Mouse (Mus musculus) kidney, embryonic 16.5 days (tissue): ENCODE data around the gene Nav2. TPM values are rescaled to one million over a fixed set of nuclear protein-coding genes. Genes with fewer than 3 reads are reported as not detected.
A peak's percentile ranks its signal among the peaks of the same experiment; 100 is the strongest.

Experiments used
- ATAC-seq: fragments of 200-750 bp; cut with Nextera tagmentation; 2 replicates; pipeline ENCODE4 v1.8.0; 2017; ENCODE audit warnings: moderate TSS enrichment; ENCODE audit not compliant: low FRiP score, low TSS enrichment
- H3K27ac ChIP-seq: fragments of 300-500 bp; sonication (generic); 2 replicates; pipeline ENCODE4 v1.5.1; 2014; ENCODE audit warnings: low read length
- H3K27me3 ChIP-seq: fragments of 300-500 bp; sonication (generic); 2 replicates; pipeline ENCODE4 v1.6.1; 2014; ENCODE audit warnings: low read length, control low read depth, mixed read lengths; ENCODE audit not compliant: insufficient read depth
- H3K36me3 ChIP-seq: fragments of 300-500 bp; sonication (generic); 2 replicates; pipeline ENCODE4 v1.6.1; 2014; ENCODE audit warnings: low read length, control low read depth, mixed read lengths; ENCODE audit not compliant: insufficient read depth
- H3K4me1 ChIP-seq: fragments of 300-500 bp; sonication (generic); 2 replicates; pipeline ENCODE4 v1.6.1; 2014; ENCODE audit warnings: low read length, control low read depth, mixed read lengths; ENCODE audit not compliant: insufficient read depth
- H3K4me2 ChIP-seq: fragments of 300-500 bp; sonication (generic); replicated peaks from 2 replicates; pipeline ENCODE4 v1.6.1; 2014; ENCODE audit warnings: low read depth, low read length
- H3K4me3 ChIP-seq: fragments of 300-500 bp; sonication (generic); 2 replicates; pipeline ENCODE4 v1.5.1; 2014; ENCODE audit warnings: mild to moderate bottlenecking, low read length
- H3K9ac ChIP-seq: fragments of 300-500 bp; sonication (generic); replicated peaks from 2 replicates; pipeline ENCODE4 v1.6.1; 2014; ENCODE audit warnings: low read length
- H3K9me3 ChIP-seq: fragments of 300-500 bp; sonication (generic); 2 replicates; pipeline ENCODE4 v1.6.1; 2016; ENCODE audit warnings: low read length, control low read depth
- WGBS: fragments of 180-500 bp; shearing (Covaris S2); extraction: QIAGEN DNeasy Blood & Tissue Kit; methylation state at CpG from one replicate; pipeline ENCODE4 v1.1.7; 2014; 5-methylcytosine and 5-hydroxymethylcytosine counted together
- polyA plus RNA-seq: library from polyadenylated mRNA; unstranded; fragments of >200 nt; fragmentation: Nextera tagmentation; extraction: Ambion mirVana; gene quantifications from 2 replicates; pipeline ENCODE4 v1.2.1, GENCODE M21; 2015

Gene Nav2
- polyA plus RNA-seq, 1 experiment from 2014 or later = 22.6 TPM

DNA sequence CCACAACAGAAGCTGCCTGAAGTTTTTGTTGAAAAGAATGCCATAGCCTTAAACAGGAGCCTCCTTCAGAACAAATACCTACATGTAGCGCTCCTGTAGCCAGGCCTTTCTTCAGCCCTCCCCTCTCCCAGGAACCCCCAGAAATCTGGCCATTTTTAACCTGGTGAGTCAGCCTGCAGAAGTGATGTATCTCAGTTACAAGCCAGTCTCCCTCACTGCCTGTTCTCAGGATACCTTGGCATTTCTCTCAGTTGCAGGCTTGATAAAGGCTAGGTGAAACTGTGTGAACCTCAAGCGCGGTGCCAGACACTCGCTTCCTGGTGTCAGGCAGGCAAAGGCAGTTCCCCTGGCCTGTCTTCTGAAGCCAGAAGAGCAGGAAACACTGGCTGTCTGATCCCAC, 570.4 kb downstream of the Nav2 start:
- Histone ChIP-seq H3K4me1 (peaks cover 24% of the 10 kb centered on the region), H3K9me3 (no peaks in the 10 kb centered on the region), H3K4me3 (no peak overlapping the region), H3K27me3 (no peaks in the 10 kb centered on the region), H3K4me2 (no peak overlapping the region), H3K36me3 (no peaks in the 10 kb centered on the region), H3K27ac (no peak overlapping the region), H3K9ac (no peak overlapping the region)
- ATAC-seq = no peak
- WGBS = 72% methylated on average over 4 of the region's 4 CpGs

DNA sequence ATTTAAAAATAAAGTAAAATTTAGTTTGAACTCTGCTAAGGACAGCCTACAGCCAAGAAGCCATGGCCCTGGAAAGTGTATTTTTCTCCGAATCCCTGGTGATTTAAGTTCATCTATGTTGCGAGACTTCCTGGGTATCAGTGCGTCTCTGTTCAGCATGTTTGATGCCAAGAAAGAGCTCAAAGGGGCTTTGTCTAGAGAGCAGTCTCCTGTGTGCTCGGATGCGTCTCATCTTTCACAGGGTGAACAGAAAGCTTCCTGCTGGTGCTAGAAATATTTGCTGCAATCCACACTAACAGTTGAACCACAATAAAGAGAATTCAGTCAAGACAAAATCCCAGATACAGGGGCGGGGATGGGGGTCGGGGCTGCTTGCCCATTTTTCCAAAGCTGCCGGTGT, 572.4 kb downstream of the Nav2 start:
- H3K9me3 ChIP-seq = no peaks in the 10 kb centered on the region
- WGBS = 56% methylated on average over 8 of the region's 8 CpGs
- H3K4me2 ChIP-seq = no peak overlapping the region
- H3K27ac ChIP-seq = no peak overlapping the region
- no peaks in the 10 kb centered on the region for H3K36me3 ChIP-seq
- peaks cover 45% of the 10 kb centered on the region for H3K4me1 ChIP-seq
- ATAC-seq = no peak
- H3K27me3 ChIP-seq = no peaks in the 10 kb centered on the region
- H3K9ac ChIP-seq = no peak overlapping the region
- H3K4me3 ChIP-seq = no peak overlapping the region

DNA sequence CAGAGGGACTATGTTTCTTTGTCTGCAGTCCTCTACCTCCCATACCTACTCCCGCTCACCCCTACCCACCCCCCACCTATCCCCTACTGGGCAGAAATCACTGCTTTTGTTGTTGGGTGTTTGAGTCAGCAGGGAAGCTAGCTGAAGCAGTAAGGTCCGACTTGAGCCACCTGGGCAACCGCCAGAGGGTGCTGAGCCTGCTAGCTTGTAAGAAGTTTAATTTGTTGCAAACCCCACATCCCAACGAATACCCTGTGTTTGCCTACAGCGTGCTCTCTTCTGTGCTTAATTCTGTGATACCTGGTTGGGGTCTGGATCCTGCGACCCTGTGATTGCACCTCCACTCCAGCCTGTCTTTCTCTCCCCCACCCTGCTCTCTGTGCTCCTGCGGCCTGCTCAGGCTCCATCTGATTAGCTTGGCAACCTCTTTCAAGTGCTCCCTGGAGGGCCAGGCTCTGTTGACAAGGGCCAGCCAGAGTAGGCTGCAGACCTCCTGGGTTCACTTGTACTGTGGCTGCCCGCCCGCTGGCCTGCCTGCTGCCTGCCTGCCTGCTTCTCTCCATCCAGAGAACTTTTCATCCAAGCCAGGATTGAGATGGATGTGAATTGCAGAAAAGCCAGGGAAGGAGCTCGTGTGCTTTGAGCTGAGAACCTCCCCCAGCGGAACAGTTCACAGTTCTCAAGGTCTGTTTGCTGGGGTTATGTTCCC, 575.7 kb downstream of the Nav2 start:
- Histone ChIP-seq H3K27me3 (no peaks in the 10 kb centered on the region), H3K4me1 (peaks cover 48% of the 10 kb centered on the region), H3K9me3 (no peaks in the 10 kb centered on the region), H3K9ac (peak overlapping the region; percentile 48), H3K4me3 (no peak overlapping the region), H3K36me3 (no peaks in the 10 kb centered on the region), H3K27ac (peak overlapping the region; percentile 66), H3K4me2 (no peak overlapping the region)
- no peak for ATAC-seq
- 28% methylated on average over 11 of the region's 11 CpGs for WGBS

DNA sequence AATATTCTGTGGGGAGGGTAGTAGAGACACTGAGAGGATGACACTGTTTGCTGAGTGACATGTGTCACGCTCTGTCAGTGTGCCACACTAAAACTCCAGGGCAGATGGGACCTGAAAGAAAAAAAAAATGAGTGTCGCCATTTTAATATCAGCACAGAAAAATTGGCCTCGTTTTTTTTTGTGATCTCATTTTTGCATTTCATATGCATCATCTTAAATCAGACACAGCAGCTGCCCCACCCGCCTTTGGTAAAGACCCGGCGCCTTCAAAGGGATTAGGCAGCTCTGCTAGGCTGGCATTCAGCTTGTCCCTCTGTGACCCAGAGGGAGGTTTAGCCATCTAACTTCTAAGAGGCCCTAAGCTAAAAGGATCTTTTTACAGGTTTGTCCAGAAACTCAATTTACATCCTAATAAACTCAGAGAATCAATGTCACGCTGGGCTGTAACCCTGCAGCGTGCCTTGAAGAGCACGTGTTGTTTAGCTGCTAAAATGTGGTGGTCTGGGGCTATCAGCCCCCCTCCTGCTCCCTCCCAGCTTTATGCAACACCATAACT, 576.9 kb downstream of the Nav2 start:
- no peak for ATAC-seq
- Histone ChIP-seq H3K27ac (peak overlapping the region; percentile 66), H3K36me3 (no peaks in the 10 kb centered on the region), H3K4me3 (no peak overlapping the region), H3K9me3 (no peaks in the 10 kb centered on the region), H3K4me2 (peak overlapping the region; percentile 2; the same call in 1 of the 2 replicates), H3K9ac (peak overlapping the region; percentile 13; the same call in 1 of the 2 replicates), H3K27me3 (no peaks in the 10 kb centered on the region), H3K4me1 (peaks cover 54% of the 10 kb centered on the region)
- 28% methylated on average over 9 of the region's 9 CpGs for WGBS

DNA sequence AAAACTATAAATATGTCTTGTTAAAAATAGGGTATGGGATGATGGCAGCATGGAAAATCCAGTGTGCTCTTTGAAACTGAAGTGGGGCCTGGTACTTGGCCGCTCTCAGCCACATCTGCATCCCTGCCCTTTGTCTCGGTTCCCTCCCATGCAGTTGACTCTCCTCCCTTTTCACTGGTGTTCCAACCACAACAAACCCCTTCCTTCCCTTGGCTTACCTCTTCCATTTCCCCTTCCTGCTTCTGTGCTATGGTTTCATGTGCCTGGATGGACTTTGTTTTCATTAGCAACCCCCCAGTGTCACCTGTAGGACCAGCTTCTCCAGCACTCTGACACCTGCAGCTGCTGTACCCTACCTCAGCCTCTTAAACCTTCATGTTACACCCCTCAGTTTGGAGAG, 578.8 kb downstream of the Nav2 start:
- 54% methylated on average over 2 of the region's 2 CpGs for WGBS
- ATAC-seq = no peak
- no peaks in the 10 kb centered on the region for H3K36me3 ChIP-seq
- H3K4me3 ChIP-seq = no peak overlapping the region
- H3K9me3 ChIP-seq = no peaks in the 10 kb centered on the region
- H3K27ac ChIP-seq = no peak overlapping the region
- H3K9ac ChIP-seq = no peak overlapping the region
- no peaks in the 10 kb centered on the region for H3K27me3 ChIP-seq
- H3K4me1 ChIP-seq = peaks cover 60% of the 10 kb centered on the region
- H3K4me2 ChIP-seq = no peak overlapping the region

DNA sequence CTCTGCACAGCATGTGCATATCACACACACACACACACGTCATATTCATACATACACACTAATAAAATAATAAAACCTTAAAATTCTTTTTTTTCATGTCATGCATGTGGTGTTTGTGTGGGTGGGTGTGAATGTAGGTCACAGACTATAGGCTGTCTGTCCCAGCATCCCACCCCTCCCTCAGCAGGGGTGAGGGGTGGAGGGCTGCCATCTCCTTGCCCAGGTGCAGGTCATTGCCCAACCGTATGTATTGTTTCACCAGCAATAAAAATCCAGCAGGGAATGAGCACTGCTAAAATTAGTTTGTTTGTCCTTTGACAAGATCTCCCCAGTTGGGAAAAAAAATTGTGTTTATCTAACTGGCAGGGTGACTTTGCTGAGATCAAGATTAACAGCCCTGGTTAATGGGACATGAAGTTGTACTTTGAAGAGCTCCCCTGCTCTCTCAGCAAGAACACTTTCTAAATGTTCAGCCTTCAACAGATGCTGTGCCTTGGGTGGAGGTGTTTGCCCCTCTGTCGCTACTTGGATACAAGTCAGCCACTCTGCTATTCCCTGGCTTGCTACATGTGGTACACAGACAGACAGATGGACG, 580.1 kb downstream of the Nav2 start:
- H3K27ac ChIP-seq = peak overlapping the region; percentile 65
- no peak overlapping the region for H3K4me2 ChIP-seq
- peaks cover 58% of the 10 kb centered on the region for H3K4me1 ChIP-seq
- no peak overlapping the region for H3K9ac ChIP-seq
- 16% methylated on average over 4 of the region's 4 CpGs for WGBS
- no peaks in the 10 kb centered on the region for H3K9me3 ChIP-seq
- no peak overlapping the region for H3K4me3 ChIP-seq
- ATAC-seq = peak; percentile 68
- H3K36me3 ChIP-seq = no peaks in the 10 kb centered on the region; the same call in 1 of the 2 replicates
- H3K27me3 ChIP-seq = no peaks in the 10 kb centered on the region

DNA sequence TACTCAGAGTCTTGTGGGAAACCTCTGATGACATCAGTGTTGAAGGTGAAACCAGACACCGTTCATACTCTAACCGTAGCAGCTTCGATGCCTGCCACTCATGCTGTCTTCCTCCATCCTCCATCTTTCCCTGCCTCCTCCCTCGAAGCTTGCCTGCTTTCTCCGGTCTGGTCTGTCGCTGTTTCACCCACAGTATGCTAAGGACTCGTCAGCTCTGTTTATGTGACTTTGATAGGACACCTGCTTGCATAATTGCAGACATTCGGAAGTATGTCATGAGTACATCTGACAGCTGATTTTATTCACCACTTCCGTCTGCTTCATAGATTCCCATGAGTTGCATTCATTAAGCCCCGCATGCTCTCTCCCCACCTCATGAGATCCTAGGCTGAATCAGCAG, 582.3 kb downstream of the Nav2 start:
- Histone ChIP-seq H3K27me3 (no peaks in the 10 kb centered on the region), H3K4me3 (no peak overlapping the region), H3K9ac (no peak overlapping the region), H3K27ac (no peak overlapping the region), H3K9me3 (no peaks in the 10 kb centered on the region), H3K4me2 (no peak overlapping the region), H3K4me1 (peaks cover 43% of the 10 kb centered on the region), H3K36me3 (no peaks in the 10 kb centered on the region; the same call in 1 of the 2 replicates)
- no peak for ATAC-seq
- WGBS = 66% methylated on average over 10 of the region's 10 CpGs

DNA sequence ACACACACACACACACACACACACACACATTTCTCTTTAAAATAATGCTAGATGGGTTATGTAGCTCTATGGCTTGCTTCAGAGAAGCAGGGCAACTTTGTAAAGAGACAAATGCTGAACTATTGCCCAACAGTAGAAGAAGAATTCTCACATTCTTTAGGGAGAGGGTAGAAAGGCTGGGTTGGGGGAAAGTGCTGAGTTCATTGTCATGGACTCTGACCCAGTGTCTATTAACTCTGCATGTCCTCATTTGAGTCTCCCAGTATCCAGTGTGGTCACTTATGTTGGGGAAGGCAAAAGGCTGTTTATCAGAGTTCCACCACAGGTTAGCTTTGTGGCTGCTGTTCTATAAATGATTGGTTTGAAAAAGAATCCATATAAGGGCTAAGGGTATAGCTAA, 584.1 kb downstream of the Nav2 start:
- no peaks in the 10 kb centered on the region for H3K9me3 ChIP-seq
- H3K36me3 ChIP-seq = no peaks in the 10 kb centered on the region; the same call in 1 of the 2 replicates
- H3K9ac ChIP-seq = no peak overlapping the region
- H3K4me3 ChIP-seq = no peak overlapping the region
- H3K4me1 ChIP-seq = peaks cover 51% of the 10 kb centered on the region
- no peak for ATAC-seq
- no peak overlapping the region for H3K4me2 ChIP-seq
- H3K27me3 ChIP-seq = no peaks in the 10 kb centered on the region
- no peak overlapping the region for H3K27ac ChIP-seq

DNA sequence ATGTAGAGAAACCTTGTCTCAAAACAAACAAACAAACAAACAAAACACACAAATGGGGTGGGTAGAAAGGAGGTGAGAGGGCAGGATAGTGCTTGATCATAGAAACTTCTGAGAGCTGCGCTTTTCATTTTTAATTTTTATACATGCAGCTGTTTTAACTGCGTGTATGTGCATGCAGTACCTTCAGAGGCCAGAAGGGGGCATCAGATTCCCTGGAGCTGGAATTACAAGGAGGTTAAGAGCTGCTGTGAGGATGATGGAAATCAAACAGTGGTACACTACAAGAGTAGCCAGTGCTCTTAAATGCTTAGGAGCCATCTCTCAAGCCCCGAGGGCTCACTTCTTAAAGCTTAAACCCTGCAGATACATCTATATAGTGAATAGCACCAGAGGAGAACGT, 584.7 kb downstream of the Nav2 start:
- no peak overlapping the region for H3K27ac ChIP-seq
- no peaks in the 10 kb centered on the region; the same call in 1 of the 2 replicates for H3K36me3 ChIP-seq
- no peak overlapping the region for H3K4me3 ChIP-seq
- H3K27me3 ChIP-seq = no peaks in the 10 kb centered on the region
- no peak for ATAC-seq
- H3K4me1 ChIP-seq = peaks cover 46% of the 10 kb centered on the region
- no peak overlapping the region for H3K9ac ChIP-seq
- H3K9me3 ChIP-seq = no peaks in the 10 kb centered on the region
- H3K4me2 ChIP-seq = no peak overlapping the region
- WGBS = 91% methylated on average over 4 of the region's 4 CpGs

DNA sequence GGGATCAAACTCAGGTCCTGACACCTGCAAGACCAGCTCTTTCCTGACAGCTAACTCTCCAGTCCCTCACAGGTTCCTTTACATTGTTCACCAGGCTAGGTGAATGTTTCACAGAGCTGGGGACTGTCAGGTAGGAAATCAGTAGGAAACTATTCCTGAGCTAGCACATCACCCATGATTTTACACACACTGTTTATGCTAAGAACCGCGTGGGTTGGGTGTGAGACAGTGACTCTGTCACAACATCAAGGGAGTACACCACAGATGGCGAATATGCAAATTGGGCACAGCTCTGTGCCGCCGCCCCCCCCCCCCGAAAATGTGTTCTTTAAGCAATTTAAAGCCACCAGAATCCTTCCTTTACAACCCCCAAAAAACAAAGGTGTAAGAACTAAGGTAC, 586.1 kb downstream of the Nav2 start:
- Histone ChIP-seq H3K27me3 (no peaks in the 10 kb centered on the region), H3K4me2 (no peak overlapping the region), H3K9ac (no peak overlapping the region), H3K36me3 (no peaks in the 10 kb centered on the region; the same call in 1 of the 2 replicates), H3K9me3 (no peaks in the 10 kb centered on the region), H3K4me3 (no peak overlapping the region), H3K4me1 (peaks cover 32% of the 10 kb centered on the region), H3K27ac (no peak overlapping the region)
- ATAC-seq = no peak
- WGBS = 79% methylated on average over 6 of the region's 6 CpGs
